Mouse (Mus musculus) embryonic fibroblast, embryonic 13.5 days (primary cell): ENCODE data around the gene Atp8a2.

Experiments
- CTCF ChIP-seq: IDR thresholded peaks from 2 replicates; pipeline ENCODE4 v1.5.1; 2011; ENCODE audit warnings: mild to moderate bottlenecking, control low read depth, low read length, moderate library complexity, borderline replicate concordance; ENCODE audit not compliant: insufficient read depth
- POLR2A ChIP-seq: IDR thresholded peaks from 2 replicates; pipeline ENCODE4 v1.6.1; 2011; ENCODE audit warnings: low read depth, mild to moderate bottlenecking, control low read depth, low read length, moderate library complexity

- TF ChIP-seq POLR2A = no peak
- TF ChIP-seq CTCF = no peak
Observed at GRCm38 (mm10) chr14:59721957-59722356, 475.0 kb downstream of the Atp8a2 start.
